Mouse (Mus musculus) E14TG2a.4 (cell line): ENCODE data around the gene Tsen34.
"Not testable (repeated sequence)": the region's sequence is repeated elsewhere in the genome, so short reads cannot be mapped to it uniquely, and the experiment has no call there.

Source experiments
- H3K27me3 ChIP-seq: 2 replicates; pipeline ENCODE4 v1.6.1; 2014; ENCODE audit warnings: low read length, control low read depth; ENCODE audit not compliant: insufficient read depth
- H3K36me3 ChIP-seq: 2 replicates; pipeline ENCODE4 v1.6.1; 2014; ENCODE audit warnings: low read length, control low read depth; ENCODE audit not compliant: insufficient read depth
- H3K4me1 ChIP-seq: replicated peaks from 2 replicates; pipeline ENCODE4 v1.6.1; 2014; ENCODE audit warnings: low read depth, low read length, control low read depth
- H3K4me3 ChIP-seq: replicated peaks from 2 replicates; pipeline ENCODE4 v1.5.1; 2014; ENCODE audit warnings: mild to moderate bottlenecking, low read length
- H3K9me3 ChIP-seq: 2 replicates; pipeline ENCODE4 v1.6.1; 2014; ENCODE audit warnings: low read length, control low read depth
- CTCF ChIP-seq: conservative IDR thresholded peaks from 2 replicates; pipeline ENCODE4 v1.5.1; 2014; ENCODE audit warnings: low read length
- NANOG ChIP-seq: IDR thresholded peaks from 2 replicates; pipeline ENCODE4 v1.6.1; 2014; ENCODE audit warnings: borderline replicate concordance, low read length, mixed read lengths
- POU5F1 ChIP-seq: IDR thresholded peaks from 2 replicates; pipeline ENCODE4 v1.6.1; 2014; ENCODE audit warnings: low read length, borderline replicate concordance

The Tsen34 gene

GRCm38 (mm10) chr7:3677342-3677741 lies 15.3 kb upstream of the Tsen34 start, which contains the start of gene Tmc4:
Gene Tmc4, minus strand, starts transcription at chr7:3677553.
- TF ChIP-seq NANOG (no peak), CTCF (no peak), POU5F1 (no peak)
- Histone ChIP-seq H3K27me3 (no peaks in the 10 kb centered on the region), H3K4me1 (peaks cover 31% of the 10 kb centered on the region), H3K4me3 (no peak within 1 kb of the TSS), H3K9me3 (no peaks in the 10 kb centered on the region), H3K36me3 (peaks cover 23% of the 10 kb centered on the region)

GRCm38 (mm10) chr7:3683908-3684550 lies 8.6 kb upstream of the Tsen34 start:
- peaks cover 22% of the 10 kb centered on the region for H3K4me1 ChIP-seq
- H3K9me3 ChIP-seq = no peaks in the 10 kb centered on the region
- H3K36me3 ChIP-seq = peaks cover 56% of the 10 kb centered on the region
- H3K4me3 ChIP-seq = no peak overlapping the region
- no peaks in the 10 kb centered on the region for H3K27me3 ChIP-seq
- TF ChIP-seq POU5F1 (no peak), NANOG (no peak), CTCF (no peak)

GRCm38 (mm10) chr7:3684698-3685097 lies 8.0 kb upstream of the Tsen34 start:
- Histone ChIP-seq H3K27me3 (no peaks in the 10 kb centered on the region), H3K4me1 (peaks cover 22% of the 10 kb centered on the region), H3K9me3 (no peaks in the 10 kb centered on the region), H3K4me3 (no peak overlapping the region), H3K36me3 (peaks cover 56% of the 10 kb centered on the region)
- no peak for TF ChIP-seq POU5F1
- TF ChIP-seq NANOG = no peak
- TF ChIP-seq CTCF = no peak

GRCm38 (mm10) chr7:3685400-3686187 lies 7.1 kb upstream of the Tsen34 start:
- H3K36me3 ChIP-seq = peaks cover 59% of the 10 kb centered on the region
- H3K9me3 ChIP-seq = no peaks in the 10 kb centered on the region
- peaks cover 22% of the 10 kb centered on the region for H3K4me1 ChIP-seq
- peak overlapping the region; percentile 77 for H3K4me3 ChIP-seq
- no peaks in the 10 kb centered on the region for H3K27me3 ChIP-seq
- TF ChIP-seq POU5F1 = no peak
- TF ChIP-seq CTCF = no peak
- TF ChIP-seq NANOG = no peak

GRCm38 (mm10) chr7:3691919-3692318 lies 744 bp upstream of the Tsen34 start:
- peaks cover 13% of the 10 kb centered on the region for H3K27me3 ChIP-seq
- no peak for TF ChIP-seq POU5F1
- TF ChIP-seq NANOG = no peak
- TF ChIP-seq CTCF = no peak
- peak overlapping the region; percentile 92 for H3K4me3 ChIP-seq
- H3K4me1 ChIP-seq = peaks cover 27% of the 10 kb centered on the region
- H3K9me3 ChIP-seq = no peaks in the 10 kb centered on the region
- H3K36me3 ChIP-seq = peaks cover 47% of the 10 kb centered on the region

GRCm38 (mm10) chr7:3692987-3693808 lies 535 bp downstream of the Tsen34 start, which contains the start of gene Mboat7:
Gene Mboat7, minus strand, starts transcription at chr7:3693523.
- Histone ChIP-seq H3K36me3 (peaks cover 50% of the 10 kb centered on the region), H3K4me3 (peak within 1 kb of the TSS; percentile 92), H3K9me3 (no peaks in the 10 kb centered on the region), H3K27me3 (peaks cover 13% of the 10 kb centered on the region), H3K4me1 (peaks cover 27% of the 10 kb centered on the region)
- no peak for TF ChIP-seq POU5F1
- TF ChIP-seq NANOG = no peak
- no peak for TF ChIP-seq CTCF

- H3K9me3 ChIP-seq = no peaks in the 10 kb centered on the region
- peaks cover 51% of the 10 kb centered on the region for H3K36me3 ChIP-seq
- H3K4me3 ChIP-seq = peak overlapping the region; percentile 92
- peaks cover 27% of the 10 kb centered on the region for H3K4me1 ChIP-seq
- no peak for TF ChIP-seq CTCF
- TF ChIP-seq POU5F1 = no peak
- no peak for TF ChIP-seq NANOG
- peaks cover 13% of the 10 kb centered on the region for H3K27me3 ChIP-seq
Measured at GRCm38 (mm10) chr7:3693809-3694075, 1.1 kb downstream of the Tsen34 start.

GRCm38 (mm10) chr7:3694076-3694948 lies 1.6 kb downstream of the Tsen34 start:
- H3K36me3 ChIP-seq = peaks cover 56% of the 10 kb centered on the region
- no peak for TF ChIP-seq POU5F1
- peaks cover 13% of the 10 kb centered on the region for H3K27me3 ChIP-seq
- peaks cover 27% of the 10 kb centered on the region for H3K4me1 ChIP-seq
- peak overlapping the region; percentile 92 for H3K4me3 ChIP-seq
- no peaks in the 10 kb centered on the region for H3K9me3 ChIP-seq

GRCm38 (mm10) chr7:3694949-3695305 lies 2.3 kb downstream of the Tsen34 start:
- Histone ChIP-seq H3K27me3 (peaks cover 13% of the 10 kb centered on the region), H3K4me1 (peaks cover 27% of the 10 kb centered on the region), H3K36me3 (peaks cover 60% of the 10 kb centered on the region), H3K4me3 (peak overlapping the region; percentile 92)
- H3K9me3 ChIP-seq = not testable (repeated sequence)
